Mouse (Mus musculus) hindbrain, embryonic 15.5 days (tissue): ENCODE data around the gene Cypt4. TPM values are rescaled to one million over a fixed set of nuclear protein-coding genes. Genes with fewer than 3 reads are reported as not detected.
"Not testable (repeated sequence)": the region's sequence is repeated elsewhere in the genome, so short reads cannot be mapped to it uniquely, and the experiment has no call there.

Experiments
- ATAC-seq: fragments of 200-750 bp; cut with Nextera tagmentation; 2 replicates; pipeline ENCODE4 v1.8.0; 2017; ENCODE audit warnings: low read depth, moderate number of reproducible peaks, moderate TSS enrichment; ENCODE audit not compliant: low FRiP score
- H3K27ac ChIP-seq: fragments of 300-500 bp; sonication (generic); replicated peaks from 2 replicates; pipeline ENCODE4 v1.5.1; 2015; ENCODE audit warnings: mild to moderate bottlenecking, inconsistent platforms
- H3K27me3 ChIP-seq: fragments of 300-500 bp; sonication (generic); 2 replicates; pipeline ENCODE4 v1.6.1; 2015; ENCODE audit warnings: control low read depth, inconsistent platforms
- H3K36me3 ChIP-seq: fragments of 300-500 bp; sonication (generic); 2 replicates; pipeline ENCODE4 v1.6.1; 2015; ENCODE audit warnings: control low read depth, inconsistent platforms
- H3K4me1 ChIP-seq: fragments of 300-500 bp; sonication (generic); replicated peaks from 2 replicates; pipeline ENCODE4 v1.6.1; 2015; ENCODE audit warnings: control low read depth, inconsistent platforms
- H3K4me2 ChIP-seq: fragments of 300-500 bp; sonication (generic); 2 replicates; pipeline ENCODE4 v1.6.1; 2015; ENCODE audit warnings: moderate library complexity, mild to moderate bottlenecking, inconsistent platforms
- H3K4me3 ChIP-seq: fragments of 300-500 bp; sonication (generic); 2 replicates; pipeline ENCODE4 v1.5.1; 2015; ENCODE audit warnings: mild to moderate bottlenecking, inconsistent platforms
- H3K9ac ChIP-seq: fragments of 300-500 bp; sonication (generic); 2 replicates; pipeline ENCODE4 v1.6.1; 2015; ENCODE audit warnings: inconsistent platforms
- H3K9me3 ChIP-seq: fragments of 300-500 bp; sonication (generic); 2 replicates; pipeline ENCODE4 v1.6.1; 2016; ENCODE audit warnings: control low read depth, inconsistent platforms
- WGBS: fragments of 180-500 bp; shearing (Covaris S2); methylation state at CpG from one replicate; pipeline ENCODE4 v1.1.7; 2015; 5-methylcytosine and 5-hydroxymethylcytosine counted together
- polyA plus RNA-seq: library from polyadenylated mRNA; unstranded; fragments of >200 nt; fragmentation: Nextera tagmentation; extraction: Ambion mirVana; gene quantifications from 2 replicates; pipeline ENCODE4 v1.2.1, GENCODE M21; 2015

Cypt4 gene
- polyA plus RNA-seq = not detected in 2 replicates

DNA sequence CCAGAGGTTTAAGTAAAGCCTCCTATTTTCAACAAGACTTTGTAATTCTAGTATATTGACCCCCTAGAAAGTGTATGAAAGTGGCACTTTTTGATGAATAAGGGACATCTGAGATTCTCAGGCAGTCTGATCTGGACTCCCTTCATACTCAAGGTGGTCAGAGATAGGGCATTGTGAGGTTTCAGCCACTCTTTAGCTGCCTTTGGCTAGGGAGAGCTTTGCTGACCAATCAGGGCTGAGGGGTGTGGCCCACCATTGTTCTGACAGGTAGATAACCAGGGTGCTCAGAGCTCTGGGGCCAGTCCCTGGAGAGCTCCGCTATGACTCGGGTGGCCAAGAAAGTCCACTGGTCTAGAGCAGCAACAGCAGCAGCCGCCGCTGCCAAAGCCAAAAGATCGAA is at the start of gene Cypt4:
Gene Cypt4 (plus strand): TSS at position 301 of the 400 bp plus-strand sequence.
- H3K4me3 ChIP-seq = no peak within 1 kb of the TSS
- no peak within 1 kb of the TSS for H3K27ac ChIP-seq
- 92% methylated on average over 5 of the region's 5 CpGs for whole genome bisulfite sequencing
- ATAC-seq = no peak
- H3K27me3 ChIP-seq = no peaks in the 10 kb centered on the region
- no peaks in the 10 kb centered on the region for H3K4me1 ChIP-seq
- no peak within 1 kb of the TSS for H3K9ac ChIP-seq
- H3K9me3 ChIP-seq = no peaks in the 10 kb centered on the region
- H3K4me2 ChIP-seq = no peak within 1 kb of the TSS
- no peaks in the 10 kb centered on the region for H3K36me3 ChIP-seq

DNA sequence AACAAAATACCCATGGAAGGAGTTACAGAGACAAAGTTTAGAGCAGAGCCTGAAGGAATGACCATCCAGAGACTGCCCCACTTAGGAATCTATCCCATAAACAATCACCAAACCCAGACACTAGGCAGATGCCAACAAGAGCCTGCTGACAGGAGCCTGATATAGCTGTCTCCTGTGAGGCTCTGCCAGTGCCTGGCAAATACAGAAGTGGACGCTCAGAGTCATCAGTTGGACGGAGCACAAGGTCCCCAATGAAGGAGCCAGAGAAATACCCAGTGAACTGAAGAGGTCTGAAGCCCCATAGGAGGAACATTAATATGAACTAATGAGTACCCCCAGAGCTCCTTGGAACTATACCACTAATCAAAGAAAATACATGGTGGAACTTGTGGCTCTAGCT is 12.3 kb downstream of the Cypt4 start:
- H3K27ac ChIP-seq, H3K4me3 ChIP-seq, ATAC-seq, H3K4me2 ChIP-seq, H3K4me1 ChIP-seq, H3K9ac ChIP-seq, H3K9me3 ChIP-seq, H3K27me3 ChIP-seq, H3K36me3 ChIP-seq: not testable (repeated sequence)
- 94% methylated on average over 2 of the region's 2 CpGs for WGBS

Other genes starting within 250 kb of the Cypt4 start
- gene Dpy19l1, start 122.1 kb upstream of the Cypt4 start, polyA plus RNA-seq = 15.3 and 18.1 TPM in 2 replicates
- 0.34 and 0.39 TPM in 2 replicates for gene Dpy19l2, start 71.1 kb downstream of the Cypt4 start, polyA plus RNA-seq
- gene Tbx20, start 149.1 kb downstream of the Cypt4 start, polyA plus RNA-seq = 0.61 and 1.0 TPM in 2 replicates